Mouse (Mus musculus) 416B (cell line): ENCODE results near the gene Rbm6.

Source experiments
- DNase-seq: peaks from one replicate; pipeline ENCODE4 v3.0.0; 2011; ENCODE audit warnings: low read depth

Gene Rbm6

GRCm38 (mm10) chr9:107873137-107873536, at the start of gene Rbm6:
Gene Rbm6, minus strand, starts transcription at chr9:107873237.
- no peak for DNase-seq

- DNase-seq: no peak
Observed at GRCm38 (mm10) chr9:107919441-107919840, 46.4 kb upstream of the Rbm6 start.

- DNase-seq: no peak
Observed at GRCm38 (mm10) chr9:107918884-107919283, 45.8 kb upstream of the Rbm6 start.

- no peak for DNase-seq
Observed at GRCm38 (mm10) chr9:107917895-107918608, 45.0 kb upstream of the Rbm6 start.

- no peak for DNase-seq
Observed at GRCm38 (mm10) chr9:107914764-107915420, 41.9 kb upstream of the Rbm6 start.

- no peak for DNase-seq
Observed at GRCm38 (mm10) chr9:107910025-107910769, 37.2 kb upstream of the Rbm6 start.

- DNase-seq: peak; percentile 36
Observed at GRCm38 (mm10) chr9:107908410-107909158, 35.5 kb upstream of the Rbm6 start.

GRCm38 (mm10) chr9:107907801-107908120, 34.7 kb upstream of the Rbm6 start:
- DNase-seq: no peak

- no peak for DNase-seq
Observed at GRCm38 (mm10) chr9:107906967-107907800, 34.1 kb upstream of the Rbm6 start.

- no peak for DNase-seq
Observed at GRCm38 (mm10) chr9:107906252-107906966, 33.4 kb upstream of the Rbm6 start, which contains the start of gene Mst1r. Gene Mst1r, plus strand, starts transcription at chr9:107906873.

- DNase-seq: peak; percentile 87
Observed at GRCm38 (mm10) chr9:107904726-107905125, 31.7 kb upstream of the Rbm6 start.

- no peak for DNase-seq
Observed at GRCm38 (mm10) chr9:107901627-107901914, 28.5 kb upstream of the Rbm6 start.

GRCm38 (mm10) chr9:107900840-107901626, 28.0 kb upstream of the Rbm6 start:
- no peak for DNase-seq

- no peak for DNase-seq
Observed at GRCm38 (mm10) chr9:107899855-107900254, 26.8 kb upstream of the Rbm6 start.

- no peak for DNase-seq
Observed at GRCm38 (mm10) chr9:107898563-107898962, 25.5 kb upstream of the Rbm6 start.

GRCm38 (mm10) chr9:107891023-107891422, 18.0 kb upstream of the Rbm6 start:
- DNase-seq: peak; percentile 48

GRCm38 (mm10) chr9:107890260-107890659, 17.2 kb upstream of the Rbm6 start:
- DNase-seq: peak; percentile 54

- peak; percentile 73 for DNase-seq
Observed at GRCm38 (mm10) chr9:107888267-107888850, 15.3 kb upstream of the Rbm6 start.

- DNase-seq: peak; percentile 94
Observed at GRCm38 (mm10) chr9:107887804-107888266, 14.8 kb upstream of the Rbm6 start, which contains the start of gene Mon1a. Gene Mon1a, plus strand, starts transcription at chr9:107888151.
